Mouse (Mus musculus): ENCODE data around the gene Dusp14. TPM values are rescaled to one million over a fixed set of nuclear protein-coding genes. Genes with fewer than 3 reads are reported as not detected.

Gene Dusp14
- polyA plus RNA-seq, 1 experiment from 2014 or later, result 40.2 TPM

GRCm38 (mm10) chr11:84013105-84013504, 56.0 kb downstream of the Dusp14 start:
- Histone ChIP-seq H3K9ac (no peak overlapping the region), H3K36me3 (peaks cover 26% of the 10 kb centered on the region), H3K27me3 (no peaks in the 10 kb centered on the region), H3K27ac (replicated peaks) (no peak overlapping the region; the same call in 1 of the 2 replicates), H3K4me3 (replicated peaks) (no peak overlapping the region), H3K9me3 (replicated peaks) (no peaks in the 10 kb centered on the region), H3K4me2 (replicated peaks) (no peak overlapping the region), H3K4me1 (peaks cover 13% of the 10 kb centered on the region; the same call in 1 of the 2 replicates)
- 6% methylated on average over 7 of the region's 7 CpGs for WGBS
- no peak for ATAC-seq (ENCODE audit: insufficient number of reproducible peaks, low FRiP score, low TSS enrichment, low read depth)

- Histone ChIP-seq H3K9me3 (replicated peaks) (no peaks in the 10 kb centered on the region), H3K36me3 (peaks cover 18% of the 10 kb centered on the region), H3K4me1 (peaks cover 13% of the 10 kb centered on the region; the same call in 1 of the 2 replicates), H3K4me3 (replicated peaks) (no peak overlapping the region), H3K27me3 (no peaks in the 10 kb centered on the region), H3K4me2 (replicated peaks) (no peak overlapping the region), H3K9ac (no peak overlapping the region), H3K27ac (replicated peaks) (no peak overlapping the region)
- WGBS, result 54% methylated on average over 2 of the region's 2 CpGs
- no peak for ATAC-seq (ENCODE audit: insufficient number of reproducible peaks, low FRiP score, low TSS enrichment, low read depth)
Observed at GRCm38 (mm10) chr11:84011576-84011975, 57.5 kb downstream of the Dusp14 start.

- Histone ChIP-seq H3K4me3 (replicated peaks) (no peak overlapping the region), H3K27me3 (no peaks in the 10 kb centered on the region), H3K4me2 (replicated peaks) (no peak overlapping the region), H3K9ac (no peak overlapping the region), H3K9me3 (replicated peaks) (no peaks in the 10 kb centered on the region), H3K4me1 (peaks cover 13% of the 10 kb centered on the region; the same call in 1 of the 2 replicates), H3K36me3 (peaks cover 18% of the 10 kb centered on the region), H3K27ac (replicated peaks) (no peak overlapping the region)
- WGBS, result 31% methylated on average over 12 of the region's 12 CpGs
- ATAC-seq (ENCODE audit: insufficient number of reproducible peaks, low FRiP score, low TSS enrichment, low read depth), result no peak
Observed at GRCm38 (mm10) chr11:84011050-84011449, 58.0 kb downstream of the Dusp14 start.

GRCm38 (mm10) chr11:84010411-84010810, 58.6 kb downstream of the Dusp14 start:
- no peak for ATAC-seq (ENCODE audit: insufficient number of reproducible peaks, low FRiP score, low TSS enrichment, low read depth)
- Histone ChIP-seq H3K9me3 (replicated peaks) (no peaks in the 10 kb centered on the region), H3K4me2 (replicated peaks) (no peak overlapping the region), H3K9ac (no peak overlapping the region), H3K4me1 (peaks cover 13% of the 10 kb centered on the region; the same call in 1 of the 2 replicates), H3K36me3 (peaks cover 24% of the 10 kb centered on the region), H3K27me3 (no peaks in the 10 kb centered on the region), H3K4me3 (replicated peaks) (no peak overlapping the region), H3K27ac (replicated peaks) (no peak overlapping the region)
- 78% methylated on average over 9 of the region's 9 CpGs for WGBS

- Histone ChIP-seq H3K4me1 (peaks cover 13% of the 10 kb centered on the region; the same call in 1 of the 2 replicates), H3K4me3 (replicated peaks) (no peak overlapping the region), H3K4me2 (replicated peaks) (no peak overlapping the region), H3K27me3 (no peaks in the 10 kb centered on the region), H3K36me3 (peaks cover 27% of the 10 kb centered on the region), H3K9me3 (replicated peaks) (no peaks in the 10 kb centered on the region), H3K9ac (no peak overlapping the region), H3K27ac (replicated peaks) (no peak overlapping the region)
- ATAC-seq (ENCODE audit: insufficient number of reproducible peaks, low FRiP score, low TSS enrichment, low read depth), result no peak
- WGBS, result 78% methylated on average over 9 of the region's 9 CpGs
Observed at GRCm38 (mm10) chr11:84009001-84009400, 60.1 kb downstream of the Dusp14 start.

GRCm38 (mm10) chr11:84003986-84004385, 65.1 kb downstream of the Dusp14 start:
- 80% methylated on average over 6 of the region's 6 CpGs for WGBS
- H3K9me3 ChIP-seq (replicated peaks), result no peaks in the 10 kb centered on the region
- no peak overlapping the region for H3K4me2 ChIP-seq (replicated peaks)
- H3K27ac ChIP-seq (replicated peaks), result no peak overlapping the region
- no peak overlapping the region for H3K4me3 ChIP-seq (replicated peaks)
- H3K36me3 ChIP-seq, result peaks cover 50% of the 10 kb centered on the region
- no peak overlapping the region for H3K9ac ChIP-seq
- H3K4me1 ChIP-seq, result no peaks in the 10 kb centered on the region
- H3K27me3 ChIP-seq, result no peaks in the 10 kb centered on the region
- ATAC-seq (ENCODE audit: insufficient number of reproducible peaks, low FRiP score, low TSS enrichment, low read depth), result no peak

- H3K36me3 ChIP-seq, result peaks cover 57% of the 10 kb centered on the region
- H3K4me3 ChIP-seq (replicated peaks), result no peak overlapping the region
- 82% methylated on average over 3 of the region's 3 CpGs for WGBS
- H3K27ac ChIP-seq (replicated peaks), result no peak overlapping the region
- ATAC-seq (ENCODE audit: insufficient number of reproducible peaks, low FRiP score, low TSS enrichment, low read depth), result no peak
- no peak overlapping the region for H3K9ac ChIP-seq
- no peak overlapping the region for H3K4me2 ChIP-seq (replicated peaks)
- H3K9me3 ChIP-seq (replicated peaks), result no peaks in the 10 kb centered on the region
- no peaks in the 10 kb centered on the region for H3K4me1 ChIP-seq
- no peaks in the 10 kb centered on the region for H3K27me3 ChIP-seq
Observed at GRCm38 (mm10) chr11:84001257-84001656, 67.8 kb downstream of the Dusp14 start.

GRCm38 (mm10) chr11:83999411-83999915, 69.6 kb downstream of the Dusp14 start:
- no peak overlapping the region for H3K9ac ChIP-seq
- no peaks in the 10 kb centered on the region for H3K4me1 ChIP-seq
- H3K4me2 ChIP-seq (replicated peaks), result no peak overlapping the region
- H3K9me3 ChIP-seq (replicated peaks), result no peaks in the 10 kb centered on the region
- H3K4me3 ChIP-seq (replicated peaks), result no peak overlapping the region
- H3K27me3 ChIP-seq, result no peaks in the 10 kb centered on the region
- no peak overlapping the region for H3K27ac ChIP-seq (replicated peaks)
- no peak for ATAC-seq (ENCODE audit: insufficient number of reproducible peaks, low FRiP score, low TSS enrichment, low read depth)
- H3K36me3 ChIP-seq, result peaks cover 67% of the 10 kb centered on the region
- WGBS, result 85% methylated on average over 4 of the region's 4 CpGs

- no peak overlapping the region for H3K4me2 ChIP-seq (replicated peaks)
- no peak for ATAC-seq (ENCODE audit: insufficient number of reproducible peaks, low FRiP score, low TSS enrichment, low read depth)
- no peaks in the 10 kb centered on the region for H3K27me3 ChIP-seq
- H3K4me1 ChIP-seq, result no peaks in the 10 kb centered on the region
- no peak overlapping the region for H3K4me3 ChIP-seq (replicated peaks)
- H3K27ac ChIP-seq (replicated peaks), result no peak overlapping the region
- H3K9me3 ChIP-seq (replicated peaks), result no peaks in the 10 kb centered on the region
- 82% methylated on average over 3 of the region's 3 CpGs for WGBS
- H3K9ac ChIP-seq, result no peak overlapping the region
- H3K36me3 ChIP-seq, result peaks cover 70% of the 10 kb centered on the region
Observed at GRCm38 (mm10) chr11:83998993-83999392, 70.1 kb downstream of the Dusp14 start.

Other genes starting within 250 kb of the Dusp14 start
- not detected in 2 replicates for gene Hnf1b, start 219.2 kb downstream of the Dusp14 start, polyA plus RNA-seq (2015; fragmentation: Nextera tagmentation; extraction: Ambion mirVana)
- gene Ddx52, start 127.2 kb downstream of the Dusp14 start, polyA plus RNA-seq (2015; fragmentation: Nextera tagmentation; extraction: Ambion mirVana), result 27.9 and 28.8 TPM in 2 replicates
- gene Synrg, start 104.8 kb downstream of the Dusp14 start, polyA plus RNA-seq (2015; fragmentation: Nextera tagmentation; extraction: Ambion mirVana), result 11.3 and 13.8 TPM in 2 replicates
- gene Tada2a, start 60.3 kb upstream of the Dusp14 start, polyA plus RNA-seq (2015; fragmentation: Nextera tagmentation; extraction: Ambion mirVana), result 32.9 and 34.7 TPM in 2 replicates
- gene Acaca, start 60.4 kb upstream of the Dusp14 start, polyA plus RNA-seq (2015; fragmentation: Nextera tagmentation; extraction: Ambion mirVana), result 12.3 and 14.4 TPM in 2 replicates
- gene Gm11437, start 98.2 kb upstream of the Dusp14 start, polyA plus RNA-seq (2015; fragmentation: Nextera tagmentation; extraction: Ambion mirVana), result not detected in 2 replicates

Data from embryonic facial prominence, embryonic 15.5 days (tissue).